Mouse (Mus musculus): ENCODE results near the gene Psmc3. TPM values are rescaled to one million over a fixed set of nuclear protein-coding genes. Genes with fewer than 3 reads are reported as not detected.

Gene Psmc3
- polyA plus RNA-seq, 1 experiment = 435 TPM

DNA sequence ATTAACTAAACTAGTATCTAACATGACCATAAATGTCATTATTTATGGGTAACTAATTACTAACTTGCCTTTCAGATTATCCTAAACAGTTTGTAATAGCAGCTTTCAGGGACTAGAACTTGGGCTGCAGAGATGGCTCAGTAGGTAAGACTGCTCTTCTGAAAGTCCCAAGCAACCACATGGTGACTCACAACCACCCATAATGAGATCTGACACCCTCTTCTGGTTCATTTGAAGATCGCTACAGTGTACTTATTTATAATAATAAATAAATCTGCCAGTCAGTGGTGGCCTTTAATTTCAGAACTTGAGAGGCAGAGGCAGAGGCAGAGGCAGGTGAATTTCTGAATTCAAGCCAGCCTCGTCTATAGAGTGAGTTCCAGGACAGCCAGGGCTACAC lies 1.1 kb upstream of the Psmc3 start:
- Histone ChIP-seq H3K27me3 (ENCODE audit: control insufficient read depth, insufficient read depth, low read length) (no peaks in the 10 kb centered on the region), H3K4me1 (ENCODE audit: control insufficient read depth, insufficient read depth, low read length) (peaks cover 4% of the 10 kb centered on the region; the same call in 1 of the 2 replicates), H3K4me3 (ENCODE audit: control insufficient read depth, low read depth, low read length) (no peak overlapping the region), H3K36me3 (ENCODE audit: control insufficient read depth, insufficient read depth, low read length) (peaks cover 5% of the 10 kb centered on the region), H3K27ac (ENCODE audit: control insufficient read depth, insufficient read depth, low read depth, low read length) (no peak overlapping the region)
- TF ChIP-seq POLR2A (IDR thresholded peaks at IDR 0.05; ENCODE audit: control insufficient read depth, low read depth, low read length) (no peak), CTCF (IDR thresholded peaks at IDR 0.05; ENCODE audit: control insufficient read depth, insufficient read depth, insufficient replicate concordance, low read depth, low read length) (no peak)

GRCm38 (mm10) chr2:91053181-91053933 lies 452 bp upstream of the Psmc3 start:
- peaks cover 6% of the 10 kb centered on the region for H3K36me3 ChIP-seq (ENCODE audit: control insufficient read depth, insufficient read depth, low read length)
- TF ChIP-seq CTCF (IDR thresholded peaks at IDR 0.05; ENCODE audit: control insufficient read depth, insufficient read depth, insufficient replicate concordance, low read depth, low read length) = no peak
- no peak for TF ChIP-seq POLR2A (IDR thresholded peaks at IDR 0.05; ENCODE audit: control insufficient read depth, low read depth, low read length)
- H3K4me3 ChIP-seq (ENCODE audit: control insufficient read depth, low read depth, low read length) = peak overlapping the region; percentile 79
- peaks cover 4% of the 10 kb centered on the region; the same call in 1 of the 2 replicates for H3K4me1 ChIP-seq (ENCODE audit: control insufficient read depth, insufficient read depth, low read length)
- peak overlapping the region; percentile 63; the same call in 1 of the 2 replicates for H3K27ac ChIP-seq (ENCODE audit: control insufficient read depth, insufficient read depth, low read depth, low read length)
- H3K27me3 ChIP-seq (ENCODE audit: control insufficient read depth, insufficient read depth, low read length) = no peaks in the 10 kb centered on the region

GRCm38 (mm10) chr2:91058435-91058834 lies 4.6 kb downstream of the Psmc3 start:
- H3K27ac ChIP-seq (ENCODE audit: control insufficient read depth, insufficient read depth, low read depth, low read length) = no peak overlapping the region
- H3K36me3 ChIP-seq (ENCODE audit: control insufficient read depth, insufficient read depth, low read length) = peaks cover 6% of the 10 kb centered on the region
- no peak overlapping the region for H3K4me3 ChIP-seq (ENCODE audit: control insufficient read depth, low read depth, low read length)
- no peak for TF ChIP-seq POLR2A (IDR thresholded peaks at IDR 0.05; ENCODE audit: control insufficient read depth, low read depth, low read length)
- no peak for TF ChIP-seq CTCF (IDR thresholded peaks at IDR 0.05; ENCODE audit: control insufficient read depth, insufficient read depth, insufficient replicate concordance, low read depth, low read length)
- peaks cover 4% of the 10 kb centered on the region; the same call in 1 of the 2 replicates for H3K4me1 ChIP-seq (ENCODE audit: control insufficient read depth, insufficient read depth, low read length)
- H3K27me3 ChIP-seq (ENCODE audit: control insufficient read depth, insufficient read depth, low read length) = no peaks in the 10 kb centered on the region

DNA sequence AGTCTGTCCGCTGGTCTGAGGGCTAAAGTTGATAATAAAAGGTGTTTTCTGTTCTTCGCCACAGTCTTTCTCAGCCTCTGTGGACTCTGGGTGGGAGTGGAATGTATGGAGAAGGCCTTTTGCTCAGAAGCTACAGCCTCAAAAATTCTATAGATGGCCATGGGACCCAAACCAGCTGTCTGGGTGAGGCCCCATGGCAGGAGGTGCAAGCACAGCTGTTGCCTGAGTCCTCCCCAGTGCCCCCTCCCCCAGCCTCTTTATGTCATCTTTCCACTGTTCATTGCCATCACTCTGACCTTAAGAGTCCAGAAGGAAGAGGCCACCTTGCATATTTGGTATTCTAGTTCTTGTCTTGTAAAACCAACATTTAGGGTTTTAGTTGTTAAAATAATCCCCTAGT lies 5.6 kb downstream of the Psmc3 start:
- no peak overlapping the region for H3K4me3 ChIP-seq (ENCODE audit: control insufficient read depth, low read depth, low read length)
- peaks cover 6% of the 10 kb centered on the region for H3K36me3 ChIP-seq (ENCODE audit: control insufficient read depth, insufficient read depth, low read length)
- H3K27ac ChIP-seq (ENCODE audit: control insufficient read depth, insufficient read depth, low read depth, low read length) = no peak overlapping the region
- TF ChIP-seq CTCF (IDR thresholded peaks at IDR 0.05; ENCODE audit: control insufficient read depth, insufficient read depth, insufficient replicate concordance, low read depth, low read length) (no peak), POLR2A (IDR thresholded peaks at IDR 0.05; ENCODE audit: control insufficient read depth, low read depth, low read length) (no peak)
- H3K27me3 ChIP-seq (ENCODE audit: control insufficient read depth, insufficient read depth, low read length) = no peaks in the 10 kb centered on the region
- H3K4me1 ChIP-seq (ENCODE audit: control insufficient read depth, insufficient read depth, low read length) = peaks cover 4% of the 10 kb centered on the region; the same call in 1 of the 2 replicates

DNA sequence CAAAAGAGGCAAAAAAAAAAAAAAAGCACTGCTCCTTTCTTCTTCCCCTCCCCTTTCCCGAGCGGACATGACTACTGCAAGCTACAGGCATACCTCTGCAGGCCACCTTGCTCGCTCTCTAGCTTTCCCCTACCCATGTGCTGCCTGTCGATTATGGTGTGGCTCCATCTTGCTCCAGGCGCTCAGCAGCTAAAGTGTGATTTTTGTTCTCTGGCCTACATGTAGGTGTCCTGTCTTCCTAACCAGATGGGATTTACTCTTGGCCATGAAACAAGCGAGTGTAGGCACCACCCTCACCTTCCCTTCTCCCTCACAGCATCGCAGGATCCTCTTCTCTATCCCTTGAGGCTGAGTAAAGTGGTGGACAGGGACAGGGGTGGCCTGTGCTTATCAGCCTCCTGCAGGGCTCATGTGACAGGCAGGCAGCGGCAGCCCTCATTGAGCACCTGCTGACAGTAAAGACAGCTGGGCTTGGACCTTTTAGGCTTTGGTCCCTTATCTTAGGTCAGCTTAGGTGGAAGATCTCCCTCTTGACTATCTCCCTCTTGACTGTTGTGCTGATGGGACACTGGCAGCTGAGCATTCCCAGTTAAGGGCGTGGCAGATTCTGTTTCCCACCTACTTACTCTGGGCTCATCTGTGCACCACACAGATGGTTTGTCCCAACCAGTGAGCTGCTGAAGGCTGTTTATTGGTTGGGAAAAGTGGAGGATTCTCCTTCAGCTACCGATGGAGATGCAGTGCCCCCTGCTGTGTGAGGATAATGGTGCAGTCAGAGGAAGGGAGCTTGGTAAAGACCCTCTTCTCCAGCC lies 6.9 kb downstream of the Psmc3 start:
- H3K27me3 ChIP-seq (ENCODE audit: control insufficient read depth, insufficient read depth, low read length) = no peaks in the 10 kb centered on the region
- H3K36me3 ChIP-seq (ENCODE audit: control insufficient read depth, insufficient read depth, low read length) = peaks cover 6% of the 10 kb centered on the region
- TF ChIP-seq POLR2A (IDR thresholded peaks at IDR 0.05; ENCODE audit: control insufficient read depth, low read depth, low read length) = no peak
- peak; percentile 24; the same call in 1 of the 2 replicates for TF ChIP-seq CTCF (IDR thresholded peaks at IDR 0.05; ENCODE audit: control insufficient read depth, insufficient read depth, insufficient replicate concordance, low read depth, low read length)

GRCm38 (mm10) chr2:91061849-91062481 lies 8.2 kb downstream of the Psmc3 start:
- H3K27me3 ChIP-seq (ENCODE audit: control insufficient read depth, insufficient read depth, low read length) = no peaks in the 10 kb centered on the region
- H3K36me3 ChIP-seq (ENCODE audit: control insufficient read depth, insufficient read depth, low read length) = peaks cover 4% of the 10 kb centered on the region
- no peak overlapping the region for H3K4me3 ChIP-seq (ENCODE audit: control insufficient read depth, low read depth, low read length)
- TF ChIP-seq CTCF (IDR thresholded peaks at IDR 0.05; ENCODE audit: control insufficient read depth, insufficient read depth, insufficient replicate concordance, low read depth, low read length) (no peak), POLR2A (IDR thresholded peaks at IDR 0.05; ENCODE audit: control insufficient read depth, low read depth, low read length) (no peak)
- H3K27ac ChIP-seq (ENCODE audit: control insufficient read depth, insufficient read depth, low read depth, low read length) = no peak overlapping the region
- H3K4me1 ChIP-seq (ENCODE audit: control insufficient read depth, insufficient read depth, low read length) = no peaks in the 10 kb centered on the region

More for the DNA sequence above, 6.9 kb downstream of the Psmc3 start:
- no peak overlapping the region for H3K27ac ChIP-seq (ENCODE audit: control insufficient read depth, insufficient read depth, low read depth, low read length)
- no peak overlapping the region for H3K4me3 ChIP-seq (ENCODE audit: control insufficient read depth, low read depth, low read length)
- H3K4me1 ChIP-seq (ENCODE audit: control insufficient read depth, insufficient read depth, low read length) = no peaks in the 10 kb centered on the region

All from testis, adult 2 months (tissue).